Mouse (Mus musculus): ENCODE measurements around the gene Armc12. TPM values are rescaled to one million over a fixed set of nuclear protein-coding genes. Genes with fewer than 3 reads are reported as not detected.
A peak's percentile ranks its signal among the peaks of the same experiment; 100 is the strongest.

Gene Armc12
- polyA plus RNA-seq, 1 experiment from 2014 or later, result not detected

DNA sequence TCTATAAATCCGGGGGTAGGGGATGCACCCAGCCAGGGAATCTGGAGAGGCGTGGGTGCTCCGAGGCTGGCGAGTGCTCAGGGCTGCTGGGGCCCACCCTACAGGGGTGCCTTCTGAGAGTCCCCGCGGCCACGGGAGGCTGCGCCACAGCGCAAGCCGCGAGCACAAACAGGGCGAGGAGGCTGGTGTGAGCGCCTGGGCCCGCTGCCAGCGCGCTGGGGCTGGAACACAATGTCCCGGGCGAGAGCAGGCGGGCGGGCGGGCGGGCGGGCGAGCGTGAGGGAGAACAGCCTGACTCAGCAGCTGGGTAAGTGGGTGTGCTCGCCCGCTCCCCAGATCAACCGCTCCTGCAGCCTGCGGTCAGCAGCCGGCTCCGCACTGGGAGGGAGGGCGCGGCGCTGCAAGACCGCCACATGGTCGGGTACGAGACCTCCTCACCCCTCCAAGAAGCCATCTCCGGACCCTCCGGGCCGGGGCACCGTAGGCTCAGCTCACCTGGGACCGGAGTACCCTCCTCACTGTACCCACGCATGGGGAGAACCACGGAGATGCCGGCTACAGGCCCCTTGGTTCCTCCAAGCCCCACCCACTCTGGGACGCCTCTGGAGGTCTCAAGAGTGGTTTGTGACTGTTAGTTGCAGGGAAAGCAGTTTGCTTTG, 12.5 kb upstream of the Armc12 start:
- peak; percentile 87 for ATAC-seq (ENCODE audit: low read depth)

DNA sequence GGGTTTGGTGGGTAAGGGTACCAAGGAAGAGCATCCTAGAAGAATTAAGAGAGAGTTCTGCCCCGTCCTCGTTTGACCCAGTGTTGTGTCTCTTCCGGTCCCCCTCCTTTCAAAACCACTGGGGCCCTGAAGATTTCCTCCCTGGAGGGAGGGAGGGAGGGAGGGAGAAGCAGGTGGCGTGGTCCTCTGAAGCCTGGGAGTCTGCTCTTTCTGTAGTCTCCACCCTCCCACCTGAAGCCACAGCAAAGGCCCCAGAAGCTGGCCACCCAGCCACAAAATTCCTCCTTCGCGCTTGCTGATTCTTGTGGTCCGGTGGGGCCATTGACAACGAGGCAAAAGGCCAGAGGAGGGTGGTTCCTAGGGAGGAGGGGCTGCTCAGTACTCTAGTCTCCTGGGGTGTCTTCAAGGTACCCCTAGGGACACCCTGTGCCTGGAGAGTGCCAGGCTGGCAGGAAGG, 12.0 kb upstream of the Armc12 start:
- H3K4me2 ChIP-seq (ENCODE audit: low read depth, low read length), result peak overlapping the region; percentile 92
- H3K27ac ChIP-seq (ENCODE audit: low read length), result peak overlapping the region; percentile 99
- peak overlapping the region; percentile 53 for H3K4me3 ChIP-seq (ENCODE audit: low read length)
- H3K9me3 ChIP-seq (ENCODE audit: control insufficient read depth, low read length), result no peaks in the 10 kb centered on the region
- peaks cover 43% of the 10 kb centered on the region for H3K4me1 ChIP-seq (replicated peaks; ENCODE audit: control insufficient read depth, insufficient read depth, low read length)
- H3K9ac ChIP-seq (ENCODE audit: low read length), result peak overlapping the region; percentile 75
- no peaks in the 10 kb centered on the region for H3K36me3 ChIP-seq (ENCODE audit: control insufficient read depth, insufficient read depth, low read length)
- no peak for ATAC-seq (ENCODE audit: low read depth)
- no peaks in the 10 kb centered on the region; the same call in 1 of the 2 replicates for H3K27me3 ChIP-seq (ENCODE audit: control insufficient read depth, insufficient read depth, low read depth, low read length)
- WGBS, result 18% methylated on average over 8 of the region's 8 CpGs

More for the DNA sequence above, 12.5 kb upstream of the Armc12 start:
- peak overlapping the region; percentile 53 for H3K4me3 ChIP-seq (ENCODE audit: low read length)
- H3K36me3 ChIP-seq (ENCODE audit: control insufficient read depth, insufficient read depth, low read length), result no peaks in the 10 kb centered on the region
- peaks cover 44% of the 10 kb centered on the region for H3K4me1 ChIP-seq (replicated peaks; ENCODE audit: control insufficient read depth, insufficient read depth, low read length)
- H3K9me3 ChIP-seq (ENCODE audit: control insufficient read depth, low read length), result no peaks in the 10 kb centered on the region
- H3K27me3 ChIP-seq (ENCODE audit: control insufficient read depth, insufficient read depth, low read depth, low read length), result no peaks in the 10 kb centered on the region; the same call in 1 of the 2 replicates
- WGBS, result under 1% methylated on average over 37 of the region's 46 CpGs
- peak overlapping the region; percentile 92 for H3K4me2 ChIP-seq (ENCODE audit: low read depth, low read length)
- H3K27ac ChIP-seq (ENCODE audit: low read length), result peak overlapping the region; percentile 99
- peak overlapping the region; percentile 75 for H3K9ac ChIP-seq (ENCODE audit: low read length)

GRCm38 (mm10) chr17:28519827-28520226, 10.8 kb upstream of the Armc12 start:
- H3K27me3 ChIP-seq (ENCODE audit: control insufficient read depth, insufficient read depth, low read depth, low read length), result no peaks in the 10 kb centered on the region; the same call in 1 of the 2 replicates
- H3K4me1 ChIP-seq (replicated peaks; ENCODE audit: control insufficient read depth, insufficient read depth, low read length), result peaks cover 41% of the 10 kb centered on the region
- H3K4me3 ChIP-seq (ENCODE audit: low read length), result no peak overlapping the region
- H3K4me2 ChIP-seq (ENCODE audit: low read depth, low read length), result no peak overlapping the region
- no peaks in the 10 kb centered on the region for H3K36me3 ChIP-seq (ENCODE audit: control insufficient read depth, insufficient read depth, low read length)
- H3K9ac ChIP-seq (ENCODE audit: low read length), result no peak overlapping the region
- 88% methylated on average over 3 of the region's 3 CpGs for WGBS
- no peaks in the 10 kb centered on the region for H3K9me3 ChIP-seq (ENCODE audit: control insufficient read depth, low read length)
- H3K27ac ChIP-seq (ENCODE audit: low read length), result no peak overlapping the region
- no peak for ATAC-seq (ENCODE audit: low read depth)

GRCm38 (mm10) chr17:28520561-28520960, 10.0 kb upstream of the Armc12 start:
- Histone ChIP-seq H3K4me1 (replicated peaks; ENCODE audit: control insufficient read depth, insufficient read depth, low read length) (peaks cover 39% of the 10 kb centered on the region), H3K9me3 (ENCODE audit: control insufficient read depth, low read length) (no peaks in the 10 kb centered on the region), H3K27me3 (ENCODE audit: control insufficient read depth, insufficient read depth, low read depth, low read length) (no peaks in the 10 kb centered on the region; the same call in 1 of the 2 replicates), H3K36me3 (ENCODE audit: control insufficient read depth, insufficient read depth, low read length) (no peaks in the 10 kb centered on the region), H3K4me3 (ENCODE audit: low read length) (no peak overlapping the region), H3K27ac (ENCODE audit: low read length) (no peak overlapping the region), H3K4me2 (ENCODE audit: low read depth, low read length) (no peak overlapping the region), H3K9ac (ENCODE audit: low read length) (no peak overlapping the region)
- 66% methylated on average over 4 of the region's 4 CpGs for WGBS
- ATAC-seq (ENCODE audit: low read depth), result no peak

- H3K27me3 ChIP-seq (ENCODE audit: control insufficient read depth, insufficient read depth, low read depth, low read length), result no peaks in the 10 kb centered on the region; the same call in 1 of the 2 replicates
- H3K9ac ChIP-seq (ENCODE audit: low read length), result no peak overlapping the region
- H3K9me3 ChIP-seq (ENCODE audit: control insufficient read depth, low read length), result no peaks in the 10 kb centered on the region
- H3K4me3 ChIP-seq (ENCODE audit: low read length), result no peak overlapping the region
- no peaks in the 10 kb centered on the region for H3K36me3 ChIP-seq (ENCODE audit: control insufficient read depth, insufficient read depth, low read length)
- no peak overlapping the region for H3K4me2 ChIP-seq (ENCODE audit: low read depth, low read length)
- 56% methylated on average over 5 of the region's 5 CpGs for WGBS
- ATAC-seq (ENCODE audit: low read depth), result no peak
- peaks cover 32% of the 10 kb centered on the region for H3K4me1 ChIP-seq (replicated peaks; ENCODE audit: control insufficient read depth, insufficient read depth, low read length)
- H3K27ac ChIP-seq (ENCODE audit: low read length), result no peak overlapping the region
These were observed 9.4 kb upstream of the Armc12 start for GRCm38 (mm10) chr17:28521071-28521726.

DNA sequence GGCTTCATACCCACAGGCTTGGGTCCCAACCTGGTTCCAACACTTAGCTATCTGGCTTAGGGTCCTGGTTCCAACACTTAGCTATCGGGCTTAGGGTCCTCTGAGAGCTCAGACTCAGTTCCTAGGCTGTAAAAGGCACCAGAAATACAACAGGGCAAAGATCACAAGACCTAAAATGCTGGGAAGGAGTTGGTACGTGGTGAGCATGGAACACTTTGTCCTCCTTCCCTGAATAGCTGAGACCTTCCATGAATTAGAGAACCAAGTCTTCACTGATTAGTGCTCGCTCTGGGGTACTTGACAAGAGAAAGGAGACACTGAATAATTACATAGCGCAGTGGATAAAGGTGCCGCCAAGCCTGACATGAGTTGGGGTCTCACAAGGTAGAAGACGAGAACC, 8.7 kb upstream of the Armc12 start:
- no peak for ATAC-seq (ENCODE audit: low read depth)
- Histone ChIP-seq H3K27me3 (ENCODE audit: control insufficient read depth, insufficient read depth, low read depth, low read length) (no peaks in the 10 kb centered on the region; the same call in 1 of the 2 replicates), H3K4me1 (replicated peaks; ENCODE audit: control insufficient read depth, insufficient read depth, low read length) (peaks cover 27% of the 10 kb centered on the region), H3K36me3 (ENCODE audit: control insufficient read depth, insufficient read depth, low read length) (no peaks in the 10 kb centered on the region), H3K9me3 (ENCODE audit: control insufficient read depth, low read length) (no peaks in the 10 kb centered on the region), H3K4me3 (ENCODE audit: low read length) (peak overlapping the region; percentile 61), H3K9ac (ENCODE audit: low read length) (peak overlapping the region; percentile 71), H3K27ac (ENCODE audit: low read length) (0 out of 2 replicates have a peak overlapping the region, but pooled peaks have one; percentile 89), H3K4me2 (ENCODE audit: low read depth, low read length) (peak overlapping the region; percentile 84)
- WGBS, result 40% methylated on average over 6 of the region's 6 CpGs

- Histone ChIP-seq H3K4me1 (replicated peaks; ENCODE audit: control insufficient read depth, insufficient read depth, low read length) (peaks cover 27% of the 10 kb centered on the region), H3K9ac (ENCODE audit: low read length) (peak overlapping the region; percentile 71), H3K36me3 (ENCODE audit: control insufficient read depth, insufficient read depth, low read length) (no peaks in the 10 kb centered on the region), H3K4me3 (ENCODE audit: low read length) (peak overlapping the region; percentile 61), H3K27me3 (ENCODE audit: control insufficient read depth, insufficient read depth, low read depth, low read length) (no peaks in the 10 kb centered on the region; the same call in 1 of the 2 replicates), H3K9me3 (ENCODE audit: control insufficient read depth, low read length) (no peaks in the 10 kb centered on the region), H3K4me2 (ENCODE audit: low read depth, low read length) (peak overlapping the region; percentile 84), H3K27ac (ENCODE audit: low read length) (peak overlapping the region; percentile 89)
- ATAC-seq (ENCODE audit: low read depth), result peak; percentile 85
- WGBS, result under 1% methylated on average over 58 of the region's 66 CpGs
These were observed 7.8 kb upstream of the Armc12 start for GRCm38 (mm10) chr17:28522623-28523354.

DNA sequence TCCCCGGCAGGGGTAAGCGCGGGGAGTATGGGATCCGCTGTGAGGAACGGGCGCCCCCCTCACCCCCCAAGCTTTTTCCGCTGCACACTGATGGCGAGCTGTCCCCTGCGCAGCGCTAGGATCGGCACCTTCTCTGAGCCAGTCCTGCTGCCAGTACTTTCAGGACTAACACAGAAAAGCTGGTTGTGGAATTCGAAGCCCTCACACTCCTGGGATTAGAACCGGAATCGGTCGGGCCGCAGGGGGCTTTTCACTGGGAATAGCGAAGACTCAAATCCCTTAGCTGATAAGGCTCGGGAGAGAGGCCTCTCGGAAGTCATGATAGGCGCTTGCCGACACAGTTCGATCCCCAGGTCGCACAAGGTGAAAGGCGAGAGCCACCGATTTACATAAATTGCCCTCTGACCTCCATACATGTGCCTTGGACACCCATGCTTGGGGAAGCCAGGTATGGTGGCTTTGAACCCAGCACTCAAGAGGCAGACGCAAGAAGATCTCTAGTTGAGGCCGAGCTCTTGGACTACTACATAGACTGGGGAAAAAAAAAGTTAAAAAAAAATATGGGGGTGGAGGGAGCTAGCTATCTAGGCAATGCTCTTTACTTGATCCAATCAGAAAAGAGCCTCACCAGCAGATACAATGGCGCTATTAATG, 7.1 kb upstream of the Armc12 start:
- Histone ChIP-seq H3K27me3 (ENCODE audit: control insufficient read depth, insufficient read depth, low read depth, low read length) (no peaks in the 10 kb centered on the region; the same call in 1 of the 2 replicates), H3K4me1 (replicated peaks; ENCODE audit: control insufficient read depth, insufficient read depth, low read length) (peaks cover 24% of the 10 kb centered on the region), H3K36me3 (ENCODE audit: control insufficient read depth, insufficient read depth, low read length) (no peaks in the 10 kb centered on the region), H3K27ac (ENCODE audit: low read length) (peak overlapping the region; percentile 89), H3K9me3 (ENCODE audit: control insufficient read depth, low read length) (no peaks in the 10 kb centered on the region), H3K4me3 (ENCODE audit: low read length) (peak overlapping the region; percentile 61), H3K4me2 (ENCODE audit: low read depth, low read length) (peak overlapping the region; percentile 84), H3K9ac (ENCODE audit: low read length) (peak overlapping the region; percentile 71)
- no peak for ATAC-seq (ENCODE audit: low read depth)
- 10% methylated on average over 28 of the region's 28 CpGs for WGBS
